Comparison of ENCODE assay signal across 9 mouse cellular contexts in the genomic region with DNA sequence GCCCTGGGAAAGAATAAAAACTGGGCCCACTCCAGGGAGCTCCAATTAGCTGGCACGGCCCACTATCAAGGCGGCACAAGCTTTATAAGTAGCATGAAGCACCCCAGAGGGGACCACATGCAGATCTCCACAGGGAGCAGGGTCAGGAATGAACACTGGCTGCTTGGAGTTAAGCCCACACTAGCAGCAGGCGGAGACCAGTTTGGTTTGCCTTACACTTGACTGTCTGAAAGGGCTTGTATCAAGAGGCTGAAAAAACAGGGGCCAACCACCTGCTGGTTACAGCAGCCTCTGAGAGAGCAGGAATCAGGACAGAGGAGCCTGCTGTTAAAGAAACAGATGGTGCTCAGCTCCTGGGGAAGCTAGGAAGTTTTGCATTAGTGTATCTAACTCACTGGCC. TPM values are rescaled to one million over a fixed set of nuclear protein-coding genes. Genes with fewer than 3 reads are reported as not detected.
A peak's percentile ranks its signal among the peaks of the same experiment; 100 is the strongest.
DNase-seq lines count a peak whose midpoint lies in the region; ATAC-seq and TF ChIP-seq lines count a peak whose summit lies in the region.
"Had no signal": no experiment of that assay in that cellular context is flagged by ENCODE, and none has a peak within 500 bp of the region (broad histone marks: within the 10 kb centered on the region; RNA-seq: fewer than 3 reads in every experiment).

No protein-coding gene starts in this region.

- H3K4me2 ChIP-seq in forebrain, embryonic 11.5 days (ENCODE audit: low read depth, low read length, severe bottlenecking) = no peak overlapping the region
- no peak overlapping the region for H3K4me2 ChIP-seq in kidney, embryonic 16.5 days (replicated peaks; ENCODE audit: low read depth, low read length)
- no peak overlapping the region for H3K4me2 ChIP-seq in midbrain, postnatal 0 days (ENCODE audit: low read depth, low read length, poor library complexity, severe bottlenecking)
- H3K4me2 ChIP-seq: liver, embryonic 13.5 days had no signal

- peak; percentile 66 to 80 for DNase-seq in lung, adult 18-20 months
- no peak for DNase-seq in lung, postnatal 14 days
- no peak for DNase-seq in forebrain, embryonic 11.5 days (ENCODE audit: low spot score)
- DNase-seq in midbrain, postnatal 0 days (ENCODE audit: low spot score) = peak; percentile 80
- no peak for DNase-seq in B cell, adult 2 months
- no peak for DNase-seq in left cerebral cortex, adult 18-20 months (ENCODE audit: low spot score in 2 of 2)
- DNase-seq in adrenal gland, adult 18-20 months (ENCODE audit: low spot score in 2 of 2) = no peak
- DNase-seq: liver, embryonic 13.5 days had no signal

- TF ChIP-seq CTCF in midbrain, postnatal 0 days (IDR thresholded peaks at IDR 0.05) = no peak

- no peak overlapping the region for H3K9ac ChIP-seq in forebrain, embryonic 11.5 days (ENCODE audit: low read length)
- H3K9ac ChIP-seq in kidney, embryonic 16.5 days (replicated peaks; ENCODE audit: low read length) = no peak overlapping the region
- H3K9ac ChIP-seq in midbrain, postnatal 0 days (replicated peaks; ENCODE audit: low read length, poor library complexity, severe bottlenecking) = no peak overlapping the region
- H3K9ac ChIP-seq: liver, embryonic 13.5 days had no signal

- H3K27me3 ChIP-seq in forebrain, embryonic 11.5 days (ENCODE audit: control insufficient read depth, insufficient read depth, low read length) = no peaks in the 10 kb centered on the region
- H3K27me3 ChIP-seq in kidney, embryonic 16.5 days (ENCODE audit: insufficient read depth, low read length) = no peaks in the 10 kb centered on the region
- no peaks in the 10 kb centered on the region for H3K27me3 ChIP-seq in midbrain, postnatal 0 days (ENCODE audit: insufficient read depth, low read length)
- H3K27me3 ChIP-seq: liver, embryonic 13.5 days had no signal

- H3K36me3 ChIP-seq in forebrain, embryonic 11.5 days (ENCODE audit: control insufficient read depth, insufficient read depth, low read length) = no peaks in the 10 kb centered on the region
- no peaks in the 10 kb centered on the region for H3K36me3 ChIP-seq in kidney, embryonic 16.5 days (ENCODE audit: insufficient read depth, low read length)
- no peaks in the 10 kb centered on the region for H3K36me3 ChIP-seq in midbrain, postnatal 0 days (ENCODE audit: insufficient read depth, low read length)
- H3K36me3 ChIP-seq: liver, embryonic 13.5 days had no signal

- H3K27ac ChIP-seq in forebrain, embryonic 11.5 days (ENCODE audit: low read depth, low read length) = 0 out of 2 replicates have a peak overlapping the region, but pooled peaks have one; percentile 32
- H3K27ac ChIP-seq in kidney, embryonic 16.5 days (ENCODE audit: low read length) = peak overlapping the region; percentile 19
- H3K27ac ChIP-seq in midbrain, postnatal 0 days (ENCODE audit: low read depth, low read length) = no peak overlapping the region

- no peaks in the 10 kb centered on the region for H3K9me3 ChIP-seq in forebrain, embryonic 11.5 days (ENCODE audit: control insufficient read depth, low read length)
- H3K9me3 ChIP-seq in kidney, embryonic 16.5 days (ENCODE audit: low read length) = no peaks in the 10 kb centered on the region
- H3K9me3 ChIP-seq in midbrain, postnatal 0 days (ENCODE audit: low read length) = no peaks in the 10 kb centered on the region
- H3K9me3 ChIP-seq: liver, embryonic 13.5 days had no signal

- no peak; the same call in 1 of the 2 replicates for ATAC-seq in forebrain, embryonic 11.5 days (replicated peaks; ENCODE audit: low FRiP score)
- no peak for ATAC-seq in kidney, embryonic 16.5 days (ENCODE audit: low FRiP score, low TSS enrichment)
- ATAC-seq in midbrain, postnatal 0 days (ENCODE audit: low FRiP score) = peak; percentile 48; the same call in 1 of the 2 replicates

- H3K4me3 ChIP-seq in forebrain, embryonic 11.5 days (ENCODE audit: low read depth, low read length) = no peak overlapping the region
- H3K4me3 ChIP-seq in kidney, embryonic 16.5 days (ENCODE audit: low read length) = no peak overlapping the region
- no peak overlapping the region for H3K4me3 ChIP-seq in midbrain, postnatal 0 days (ENCODE audit: low read depth, low read length)
- H3K4me3 ChIP-seq: liver, embryonic 13.5 days had no signal

- peaks cover 18% of the 10 kb centered on the region for H3K4me1 ChIP-seq in forebrain, embryonic 11.5 days (replicated peaks; ENCODE audit: control insufficient read depth, insufficient read depth, low read length)
- peaks cover 80% of the 10 kb centered on the region for H3K4me1 ChIP-seq in kidney, embryonic 16.5 days (ENCODE audit: insufficient read depth, low read length)
- H3K4me1 ChIP-seq in midbrain, postnatal 0 days (ENCODE audit: insufficient read depth, low read length) = peaks cover 3% of the 10 kb centered on the region; the same call in 1 of the 2 replicates

- 24% methylated on average over 3 of the region's 3 CpGs for WGBS in forebrain, embryonic 11.5 days
- WGBS in kidney, embryonic 16.5 days = 48% methylated on average over 3 of the region's 3 CpGs
- WGBS in midbrain, postnatal 0 days = 11% methylated on average over 3 of the region's 3 CpGs

RNA-seq across cellular contexts. Expression of a gene that starts 32.3 kb away (rescaled TPM):
- 27.2 and 29.5 TPM in 2 replicates for polyA plus RNA-seq in forebrain, embryonic 11.5 days (2014; fragmentation: Nextera tagmentation; extraction: Ambion mirVana)
- polyA plus RNA-seq in kidney, embryonic 16.5 days (2015; fragmentation: Nextera tagmentation; extraction: Ambion mirVana) = 44.8 and 49.2 TPM in 2 replicates
- 17.1 and 18.0 TPM in 2 replicates for total RNA-seq in midbrain, postnatal 0 days (2014; rRNA removed)
- 6.2 and 7.4 TPM in 2 replicates for polyA plus RNA-seq in midbrain, postnatal 0 days (2015; fragmentation: Nextera tagmentation; extraction: Ambion mirVana)
- 100 to 1,000 TPM; 107 to 115 TPM for total RNA-seq in left cerebral cortex, adult 18-20 months (2021)
- 10 to 100 TPM; 31.2 to 43.7 TPM for total RNA-seq in adrenal gland, adult 18-20 months (2021)

Comparison
In these comparisons a context has a peak if more than half of its experiments do, and no peak if none do; other contexts are left out.
1. DNase-seq: peak in lung, adult 18-20 months (2 of 2) and midbrain, postnatal 0 days (single experiment); none in lung, postnatal 14 days (single experiment), forebrain, embryonic 11.5 days (single experiment), B cell, adult 2 months (0 of 2), left cerebral cortex, adult 18-20 months (0 of 2) and adrenal gland, adult 18-20 months (0 of 2).